Mouse (Mus musculus): ENCODE results near the gene Hist1h1t.

- no peak for TF ChIP-seq CTCF (conservative IDR thresholded peaks at IDR 0.05; ENCODE audit: insufficient read depth, insufficient read length, low read depth, low read length)
- no peak for TF ChIP-seq POLR2A (IDR thresholded peaks at IDR 0.05; ENCODE audit: low read depth, low read length)
These were observed 10.2 kb downstream of the Hist1h1t start for GRCm38 (mm10) chr13:23705751-23706356.

Measured in kidney, adult 2 months (tissue).